Mouse (Mus musculus): ENCODE measurements around the gene Braf. TPM values are rescaled to one million over a fixed set of nuclear protein-coding genes. Genes with fewer than 3 reads are reported as not detected.
A peak's percentile ranks its signal among the peaks of the same experiment; 100 is the strongest.

Braf gene
- polyA plus RNA-seq, 1 experiment from 2014 or later: 17.8 TPM

GRCm38 (mm10) chr6:39555648-39555945 is 169.7 kb downstream of the Braf start:
- H3K27ac ChIP-seq (replicated peaks): 0 out of 2 replicates have a peak overlapping the region, but pooled peaks have one; percentile 11
- H3K27me3 ChIP-seq: no peaks in the 10 kb centered on the region
- no peak overlapping the region for H3K9ac ChIP-seq
- peak overlapping the region; percentile 63; the same call in 1 of the 2 replicates for H3K4me2 ChIP-seq (replicated peaks)
- H3K4me1 ChIP-seq: peaks cover 49% of the 10 kb centered on the region
- H3K4me3 ChIP-seq (replicated peaks): no peak overlapping the region; the same call in 1 of the 2 replicates
- no peaks in the 10 kb centered on the region for H3K9me3 ChIP-seq (replicated peaks)
- H3K36me3 ChIP-seq: no peaks in the 10 kb centered on the region
- 73% methylated on average over 2 of the region's 2 CpGs for WGBS
- no peak for ATAC-seq (ENCODE audit: insufficient number of reproducible peaks, low FRiP score, low TSS enrichment, low read depth)

GRCm38 (mm10) chr6:39554888-39555647 is 170.2 kb downstream of the Braf start:
- H3K27ac ChIP-seq (replicated peaks): 0 out of 2 replicates have a peak overlapping the region, but pooled peaks have one; percentile 11
- H3K9ac ChIP-seq: no peak overlapping the region
- no peaks in the 10 kb centered on the region for H3K36me3 ChIP-seq
- no peaks in the 10 kb centered on the region for H3K27me3 ChIP-seq
- H3K4me2 ChIP-seq (replicated peaks): peak overlapping the region; percentile 17; the same call in 1 of the 2 replicates
- no peak for ATAC-seq (ENCODE audit: insufficient number of reproducible peaks, low FRiP score, low TSS enrichment, low read depth)
- no peaks in the 10 kb centered on the region for H3K9me3 ChIP-seq (replicated peaks)
- H3K4me3 ChIP-seq (replicated peaks): 0 out of 2 replicates have a peak overlapping the region, but pooled peaks have one; percentile 7
- H3K4me1 ChIP-seq: peaks cover 49% of the 10 kb centered on the region
- 64% methylated on average over 12 of the region's 12 CpGs for WGBS

Other genes with a start within 250 kb of the Braf start
- gene Dennd2a, start 167.6 kb downstream of the Braf start, polyA plus RNA-seq (2015; fragmentation: Nextera tagmentation; extraction: Ambion mirVana): 21.1 and 22.7 TPM in 2 replicates
- gene Adck2, start 151.6 kb downstream of the Braf start, polyA plus RNA-seq (2015; fragmentation: Nextera tagmentation; extraction: Ambion mirVana): 36.5 and 44.9 TPM in 2 replicates
- 0.83 and 1.3 TPM in 2 replicates for gene Gm42420, start 139.7 kb downstream of the Braf start, polyA plus RNA-seq (2015; fragmentation: Nextera tagmentation; extraction: Ambion mirVana)
- 332 and 334 TPM in 2 replicates for gene Ndufb2, start 132.9 kb downstream of the Braf start, polyA plus RNA-seq (2015; fragmentation: Nextera tagmentation; extraction: Ambion mirVana)
- gene Mrps33, start 85.5 kb upstream of the Braf start, polyA plus RNA-seq (2015; fragmentation: Nextera tagmentation; extraction: Ambion mirVana): 172 and 173 TPM in 2 replicates
- gene Tmem178b, start 147.8 kb upstream of the Braf start, polyA plus RNA-seq (2015; fragmentation: Nextera tagmentation; extraction: Ambion mirVana): 0.80 and 0.89 TPM in 2 replicates